Mouse (Mus musculus): ENCODE data around the gene Actr5. TPM values are rescaled to one million over a fixed set of nuclear protein-coding genes. Genes with fewer than 3 reads are reported as not detected.

The Actr5 gene
- polyA plus RNA-seq, 1 experiment from 2014 or later, result 14.6 TPM

GRCm38 (mm10) chr2:158651159-158651908 is 26.6 kb downstream of the Actr5 start:
- no peaks in the 10 kb centered on the region for H3K4me1 ChIP-seq (replicated peaks)
- no peak overlapping the region for H3K4me3 ChIP-seq (replicated peaks)
- H3K9ac ChIP-seq (replicated peaks), result no peak overlapping the region
- H3K4me2 ChIP-seq (replicated peaks), result no peak overlapping the region
- ATAC-seq, result peak; percentile 37; the same call in 1 of the 2 replicates
- no peaks in the 10 kb centered on the region for H3K27me3 ChIP-seq
- no peaks in the 10 kb centered on the region for H3K36me3 ChIP-seq
- no peaks in the 10 kb centered on the region for H3K9me3 ChIP-seq
- 50% methylated on average over 7 of the region's 7 CpGs for WGBS
- H3K27ac ChIP-seq, result no peak overlapping the region

- H3K27ac ChIP-seq, result no peak overlapping the region
- WGBS, result 5% methylated on average over 4 of the region's 4 CpGs
These were observed 28.3 kb downstream of the Actr5 start for GRCm38 (mm10) chr2:158652985-158653384.

GRCm38 (mm10) chr2:158654717-158655116 is 30.0 kb downstream of the Actr5 start:
- no peak for ATAC-seq
- Histone ChIP-seq H3K27me3 (no peaks in the 10 kb centered on the region), H3K4me1 (replicated peaks) (no peaks in the 10 kb centered on the region), H3K27ac (no peak overlapping the region), H3K4me2 (replicated peaks) (no peak overlapping the region), H3K4me3 (replicated peaks) (no peak overlapping the region), H3K9me3 (no peaks in the 10 kb centered on the region), H3K9ac (replicated peaks) (no peak overlapping the region), H3K36me3 (no peaks in the 10 kb centered on the region)
- WGBS, result 88% methylated on average over 9 of the region's 9 CpGs

More at GRCm38 (mm10) chr2:158652985-158653384, 28.3 kb downstream of the Actr5 start:
- no peak overlapping the region for H3K9ac ChIP-seq (replicated peaks)
- H3K9me3 ChIP-seq, result no peaks in the 10 kb centered on the region
- no peaks in the 10 kb centered on the region for H3K27me3 ChIP-seq
- H3K36me3 ChIP-seq, result no peaks in the 10 kb centered on the region
- peak; percentile 72; the same call in 1 of the 2 replicates for ATAC-seq
- no peak overlapping the region for H3K4me2 ChIP-seq (replicated peaks)
- no peaks in the 10 kb centered on the region for H3K4me1 ChIP-seq (replicated peaks)
- H3K4me3 ChIP-seq (replicated peaks), result no peak overlapping the region

GRCm38 (mm10) chr2:158655806-158656205 is 31.1 kb downstream of the Actr5 start:
- H3K4me2 ChIP-seq (replicated peaks), result no peak overlapping the region
- H3K4me1 ChIP-seq (replicated peaks), result no peaks in the 10 kb centered on the region
- ATAC-seq, result no peak
- no peak overlapping the region for H3K4me3 ChIP-seq (replicated peaks)
- H3K9ac ChIP-seq (replicated peaks), result no peak overlapping the region
- H3K27me3 ChIP-seq, result no peaks in the 10 kb centered on the region
- WGBS, result 87% methylated on average over 4 of the region's 4 CpGs
- H3K36me3 ChIP-seq, result no peaks in the 10 kb centered on the region
- H3K27ac ChIP-seq, result no peak overlapping the region
- no peaks in the 10 kb centered on the region for H3K9me3 ChIP-seq

GRCm38 (mm10) chr2:158658822-158659221 is 34.1 kb downstream of the Actr5 start:
- no peak overlapping the region for H3K4me2 ChIP-seq (replicated peaks)
- H3K9me3 ChIP-seq, result no peaks in the 10 kb centered on the region
- no peaks in the 10 kb centered on the region for H3K27me3 ChIP-seq
- H3K27ac ChIP-seq, result no peak overlapping the region
- 66% methylated on average over 6 of the region's 6 CpGs for WGBS
- no peak overlapping the region for H3K9ac ChIP-seq (replicated peaks)
- no peaks in the 10 kb centered on the region for H3K36me3 ChIP-seq
- H3K4me1 ChIP-seq (replicated peaks), result no peaks in the 10 kb centered on the region
- no peak for ATAC-seq
- no peak overlapping the region for H3K4me3 ChIP-seq (replicated peaks)

GRCm38 (mm10) chr2:158659346-158659745 is 34.7 kb downstream of the Actr5 start:
- 80% methylated on average over 3 of the region's 3 CpGs for WGBS
- Histone ChIP-seq H3K4me1 (replicated peaks) (no peaks in the 10 kb centered on the region), H3K4me2 (replicated peaks) (no peak overlapping the region), H3K4me3 (replicated peaks) (no peak overlapping the region), H3K27ac (no peak overlapping the region), H3K9ac (replicated peaks) (no peak overlapping the region), H3K27me3 (no peaks in the 10 kb centered on the region), H3K9me3 (no peaks in the 10 kb centered on the region), H3K36me3 (no peaks in the 10 kb centered on the region)
- ATAC-seq, result no peak

- Histone ChIP-seq H3K27me3 (peaks cover 21% of the 10 kb centered on the region), H3K9me3 (no peaks in the 10 kb centered on the region), H3K9ac (replicated peaks) (no peak within 1 kb of the TSS), H3K4me2 (replicated peaks) (no peak within 1 kb of the TSS), H3K4me1 (replicated peaks) (peaks cover 41% of the 10 kb centered on the region), H3K36me3 (no peaks in the 10 kb centered on the region), H3K27ac (peak within 1 kb of the TSS; percentile 20; the same call in 1 of the 2 replicates), H3K4me3 (replicated peaks) (no peak within 1 kb of the TSS)
- ATAC-seq, result no peak
- WGBS, result 77% methylated on average over 4 of the region's 4 CpGs
These were observed 40.4 kb downstream of the Actr5 start, which contains the start of gene Ppp1r16b for GRCm38 (mm10) chr2:158665098-158665497. Ppp1r16b (plus strand) TSS chr2:158665398.

- Histone ChIP-seq H3K9ac (replicated peaks) (no peak overlapping the region), H3K27ac (peak overlapping the region; percentile 20; the same call in 1 of the 2 replicates), H3K27me3 (peaks cover 26% of the 10 kb centered on the region), H3K9me3 (no peaks in the 10 kb centered on the region), H3K36me3 (no peaks in the 10 kb centered on the region), H3K4me2 (replicated peaks) (peak overlapping the region; percentile 99), H3K4me3 (replicated peaks) (no peak overlapping the region), H3K4me1 (replicated peaks) (peaks cover 45% of the 10 kb centered on the region)
- no peak for ATAC-seq
- 29% methylated on average over 13 of the region's 13 CpGs for WGBS
These were observed 41.5 kb downstream of the Actr5 start for GRCm38 (mm10) chr2:158666071-158666800.

GRCm38 (mm10) chr2:158667022-158667670 is 42.5 kb downstream of the Actr5 start:
- peaks cover 26% of the 10 kb centered on the region for H3K27me3 ChIP-seq
- H3K36me3 ChIP-seq, result no peaks in the 10 kb centered on the region
- H3K4me3 ChIP-seq (replicated peaks), result peak overlapping the region; percentile 63
- H3K27ac ChIP-seq, result peak overlapping the region; percentile 61
- peak overlapping the region; percentile 78 for H3K9ac ChIP-seq (replicated peaks)
- peak overlapping the region; percentile 99 for H3K4me2 ChIP-seq (replicated peaks)
- H3K4me1 ChIP-seq (replicated peaks), result peaks cover 47% of the 10 kb centered on the region
- 1% methylated on average over 42 of the region's 47 CpGs for WGBS
- H3K9me3 ChIP-seq, result no peaks in the 10 kb centered on the region
- ATAC-seq, result peak; percentile 84

GRCm38 (mm10) chr2:158667671-158668432 is 43.2 kb downstream of the Actr5 start:
- Histone ChIP-seq H3K4me1 (replicated peaks) (peaks cover 54% of the 10 kb centered on the region), H3K27me3 (peaks cover 26% of the 10 kb centered on the region)
- peak; percentile 49 for ATAC-seq

GRCm38 (mm10) chr2:158668433-158669010 is 43.8 kb downstream of the Actr5 start:
- Histone ChIP-seq H3K27ac (peak overlapping the region; percentile 61), H3K27me3 (peaks cover 26% of the 10 kb centered on the region), H3K4me2 (replicated peaks) (peak overlapping the region; percentile 99), H3K9me3 (no peaks in the 10 kb centered on the region), H3K4me1 (replicated peaks) (peaks cover 61% of the 10 kb centered on the region), H3K36me3 (no peaks in the 10 kb centered on the region), H3K9ac (replicated peaks) (peak overlapping the region; percentile 78), H3K4me3 (replicated peaks) (peak overlapping the region; percentile 63)
- ATAC-seq, result peak; percentile 13; the same call in 1 of the 2 replicates
- WGBS, result 10% methylated on average over 23 of the region's 23 CpGs

More at GRCm38 (mm10) chr2:158667671-158668432, 43.2 kb downstream of the Actr5 start:
- Histone ChIP-seq H3K36me3 (no peaks in the 10 kb centered on the region), H3K27ac (peak overlapping the region; percentile 61), H3K9ac (replicated peaks) (peak overlapping the region; percentile 78), H3K4me2 (replicated peaks) (peak overlapping the region; percentile 99), H3K9me3 (no peaks in the 10 kb centered on the region), H3K4me3 (replicated peaks) (peak overlapping the region; percentile 63)
- WGBS, result under 1% methylated on average over 54 of the region's 54 CpGs
